Mouse (Mus musculus): ENCODE data around the gene Enam. TPM values are rescaled to one million over a fixed set of nuclear protein-coding genes. Genes with fewer than 3 reads are reported as not detected.

Gene Enam
- polyA plus RNA-seq (2014; fragmentation: Nextera tagmentation; extraction: Ambion mirVana) = not detected in 2 replicates

- Histone ChIP-seq H3K9ac (ENCODE audit: low read depth, low read length) (no peak within 1 kb of the TSS), H3K4me2 (replicated peaks; ENCODE audit: low read depth, low read length) (no peak within 1 kb of the TSS), H3K27me3 (ENCODE audit: control insufficient read depth, insufficient read depth, low read length) (no peaks in the 10 kb centered on the region), H3K4me3 (ENCODE audit: low read length) (no peak within 1 kb of the TSS), H3K36me3 (ENCODE audit: control insufficient read depth, insufficient read depth, low read length) (no peaks in the 10 kb centered on the region), H3K9me3 (ENCODE audit: control insufficient read depth, low read length) (no peaks in the 10 kb centered on the region), H3K27ac (ENCODE audit: low read depth, low read length) (no peak within 1 kb of the TSS), H3K4me1 (ENCODE audit: control insufficient read depth, insufficient read depth, low read length) (no peaks in the 10 kb centered on the region)
- ATAC-seq (ENCODE audit: low FRiP score, low TSS enrichment) = no peak
Observed at GRCm38 (mm10) chr5:88487675-88488074, at the start of gene Enam. Gene Enam, plus strand, starts transcription at chr5:88487975.

DNA sequence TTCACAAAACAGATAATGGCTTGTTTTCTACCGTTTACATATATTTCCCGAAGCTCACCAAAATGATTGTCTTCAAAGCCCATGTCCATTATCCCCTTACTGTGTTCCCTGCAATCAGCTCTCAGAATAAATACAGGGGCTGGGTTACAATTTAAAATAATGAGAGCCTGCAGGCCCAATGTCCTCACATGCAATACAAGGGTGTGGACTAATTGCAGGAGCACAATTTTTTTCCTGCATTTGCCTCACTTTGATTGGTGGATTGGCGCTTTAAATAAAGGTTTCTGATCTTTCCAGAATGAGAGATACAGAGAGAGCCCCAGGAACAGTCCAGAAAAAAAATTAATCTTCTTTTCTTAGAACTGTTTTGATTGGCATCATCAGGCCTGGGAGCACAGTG is 32.1 kb upstream of the Enam start, which contains the start of gene Ambn:
Gene Ambn, plus strand, starts transcription at position 301 of the 400 bp plus-strand sequence.
- WGBS = 91% methylated on average over 3 of the region's 3 CpGs
- ATAC-seq (ENCODE audit: low FRiP score, low TSS enrichment) = no peak
- H3K4me1 ChIP-seq (ENCODE audit: control insufficient read depth, insufficient read depth, low read length) = no peaks in the 10 kb centered on the region

DNA sequence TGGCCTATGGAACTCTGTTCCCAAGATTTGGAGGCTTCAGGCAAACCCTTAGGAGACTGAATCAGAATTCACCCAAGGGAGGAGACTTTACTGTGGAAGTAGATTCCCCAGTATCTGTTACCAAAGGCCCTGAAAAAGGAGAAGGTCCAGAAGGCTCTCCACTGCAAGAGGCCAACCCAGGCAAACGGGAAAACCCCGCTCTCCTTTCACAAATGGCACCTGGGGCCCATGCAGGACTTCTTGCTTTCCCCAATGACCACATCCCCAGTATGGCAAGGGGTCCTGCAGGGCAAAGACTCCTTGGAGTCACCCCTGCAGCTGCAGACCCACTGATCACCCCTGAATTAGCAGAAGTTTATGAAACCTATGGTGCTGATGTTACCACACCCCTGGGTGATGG is 20.3 kb upstream of the Enam start:
- Histone ChIP-seq H3K4me1 (ENCODE audit: control insufficient read depth, insufficient read depth, low read length) (no peaks in the 10 kb centered on the region), H3K27ac (ENCODE audit: low read depth, low read length) (no peak overlapping the region), H3K27me3 (ENCODE audit: control insufficient read depth, insufficient read depth, low read length) (no peaks in the 10 kb centered on the region), H3K4me2 (replicated peaks; ENCODE audit: low read depth, low read length) (no peak overlapping the region), H3K4me3 (ENCODE audit: low read length) (no peak overlapping the region), H3K9me3 (ENCODE audit: control insufficient read depth, low read length) (no peaks in the 10 kb centered on the region), H3K36me3 (ENCODE audit: control insufficient read depth, insufficient read depth, low read length) (no peaks in the 10 kb centered on the region), H3K9ac (ENCODE audit: low read depth, low read length) (no peak overlapping the region)
- WGBS = 90% methylated on average over 2 of the region's 2 CpGs
- no peak for ATAC-seq (ENCODE audit: low FRiP score, low TSS enrichment)

More for the DNA sequence above, 32.1 kb upstream of the Enam start, which contains the start of gene Ambn:
- Histone ChIP-seq H3K4me3 (ENCODE audit: low read length) (no peak within 1 kb of the TSS), H3K9me3 (ENCODE audit: control insufficient read depth, low read length) (no peaks in the 10 kb centered on the region), H3K4me2 (replicated peaks; ENCODE audit: low read depth, low read length) (no peak within 1 kb of the TSS), H3K9ac (ENCODE audit: low read depth, low read length) (no peak within 1 kb of the TSS), H3K36me3 (ENCODE audit: control insufficient read depth, insufficient read depth, low read length) (no peaks in the 10 kb centered on the region), H3K27ac (ENCODE audit: low read depth, low read length) (no peak within 1 kb of the TSS), H3K27me3 (ENCODE audit: control insufficient read depth, insufficient read depth, low read length) (no peaks in the 10 kb centered on the region)

GRCm38 (mm10) chr5:88468807-88469704 is 18.7 kb upstream of the Enam start:
- H3K4me1 ChIP-seq (ENCODE audit: control insufficient read depth, insufficient read depth, low read length) = no peaks in the 10 kb centered on the region
- WGBS = 86% methylated on average over 4 of the region's 4 CpGs

GRCm38 (mm10) chr5:88489004-88489403 is 1.2 kb downstream of the Enam start:
- H3K4me3 ChIP-seq (ENCODE audit: low read length) = no peak overlapping the region
- H3K4me2 ChIP-seq (replicated peaks; ENCODE audit: low read depth, low read length) = no peak overlapping the region
- H3K36me3 ChIP-seq (ENCODE audit: control insufficient read depth, insufficient read depth, low read length) = no peaks in the 10 kb centered on the region
- no peak for ATAC-seq (ENCODE audit: low FRiP score, low TSS enrichment)
- H3K9me3 ChIP-seq (ENCODE audit: control insufficient read depth, low read length) = no peaks in the 10 kb centered on the region
- no peak overlapping the region for H3K27ac ChIP-seq (ENCODE audit: low read depth, low read length)
- H3K9ac ChIP-seq (ENCODE audit: low read depth, low read length) = no peak overlapping the region
- WGBS = 72% methylated on average over 2 of the region's 2 CpGs
- no peaks in the 10 kb centered on the region for H3K27me3 ChIP-seq (ENCODE audit: control insufficient read depth, insufficient read depth, low read length)
- no peaks in the 10 kb centered on the region for H3K4me1 ChIP-seq (ENCODE audit: control insufficient read depth, insufficient read depth, low read length)

More at GRCm38 (mm10) chr5:88468807-88469704, 18.7 kb upstream of the Enam start:
- Histone ChIP-seq H3K9ac (ENCODE audit: low read depth, low read length) (no peak overlapping the region), H3K4me3 (ENCODE audit: low read length) (no peak overlapping the region), H3K4me2 (replicated peaks; ENCODE audit: low read depth, low read length) (no peak overlapping the region), H3K9me3 (ENCODE audit: control insufficient read depth, low read length) (no peaks in the 10 kb centered on the region), H3K36me3 (ENCODE audit: control insufficient read depth, insufficient read depth, low read length) (no peaks in the 10 kb centered on the region), H3K27ac (ENCODE audit: low read depth, low read length) (no peak overlapping the region), H3K27me3 (ENCODE audit: control insufficient read depth, insufficient read depth, low read length) (no peaks in the 10 kb centered on the region)
- ATAC-seq (ENCODE audit: low FRiP score, low TSS enrichment) = no peak

GRCm38 (mm10) chr5:88491111-88491510 is 3.3 kb downstream of the Enam start:
- Histone ChIP-seq H3K9me3 (ENCODE audit: control insufficient read depth, low read length) (no peaks in the 10 kb centered on the region), H3K36me3 (ENCODE audit: control insufficient read depth, insufficient read depth, low read length) (no peaks in the 10 kb centered on the region), H3K4me1 (ENCODE audit: control insufficient read depth, insufficient read depth, low read length) (no peaks in the 10 kb centered on the region), H3K27ac (ENCODE audit: low read depth, low read length) (no peak overlapping the region), H3K4me2 (replicated peaks; ENCODE audit: low read depth, low read length) (no peak overlapping the region), H3K4me3 (ENCODE audit: low read length) (no peak overlapping the region), H3K27me3 (ENCODE audit: control insufficient read depth, insufficient read depth, low read length) (no peaks in the 10 kb centered on the region), H3K9ac (ENCODE audit: low read depth, low read length) (no peak overlapping the region)
- WGBS = 84% methylated on average over 5 of the region's 5 CpGs
- no peak for ATAC-seq (ENCODE audit: low FRiP score, low TSS enrichment)

- Histone ChIP-seq H3K4me1 (ENCODE audit: control insufficient read depth, insufficient read depth, low read length) (no peaks in the 10 kb centered on the region), H3K9ac (ENCODE audit: low read depth, low read length) (no peak overlapping the region), H3K4me2 (replicated peaks; ENCODE audit: low read depth, low read length) (no peak overlapping the region), H3K9me3 (ENCODE audit: control insufficient read depth, low read length) (no peaks in the 10 kb centered on the region), H3K36me3 (ENCODE audit: control insufficient read depth, insufficient read depth, low read length) (no peaks in the 10 kb centered on the region), H3K27me3 (ENCODE audit: control insufficient read depth, insufficient read depth, low read length) (no peaks in the 10 kb centered on the region), H3K4me3 (ENCODE audit: low read length) (no peak overlapping the region), H3K27ac (ENCODE audit: low read depth, low read length) (no peak overlapping the region)
- ATAC-seq (ENCODE audit: low FRiP score, low TSS enrichment) = no peak
- WGBS = 87% methylated on average over 3 of the region's 3 CpGs
Observed at GRCm38 (mm10) chr5:88499781-88500180, 12.0 kb downstream of the Enam start.

DNA sequence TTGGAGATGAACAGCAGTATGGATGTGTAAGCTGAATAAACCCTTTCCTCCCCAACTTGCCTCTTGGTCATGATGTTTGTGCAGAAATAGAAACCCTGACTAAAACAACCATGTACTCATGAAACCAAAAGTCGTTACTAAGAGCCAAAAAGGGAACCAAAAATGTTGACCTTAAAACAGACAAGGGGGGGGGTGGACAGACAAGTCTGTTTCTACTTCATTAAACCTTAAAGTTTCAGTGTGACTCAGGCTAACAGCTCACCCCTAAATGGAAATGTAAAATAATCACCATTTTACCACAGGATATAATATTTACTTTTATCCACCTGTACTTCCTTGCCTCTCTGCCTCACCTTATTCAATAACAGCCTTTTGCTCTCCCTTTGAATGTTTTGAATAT is 20.8 kb downstream of the Enam start:
- Histone ChIP-seq H3K4me3 (ENCODE audit: low read length) (no peak overlapping the region), H3K36me3 (ENCODE audit: control insufficient read depth, insufficient read depth, low read length) (no peaks in the 10 kb centered on the region), H3K4me2 (replicated peaks; ENCODE audit: low read depth, low read length) (no peak overlapping the region), H3K9me3 (ENCODE audit: control insufficient read depth, low read length) (no peaks in the 10 kb centered on the region), H3K27ac (ENCODE audit: low read depth, low read length) (no peak overlapping the region), H3K27me3 (ENCODE audit: control insufficient read depth, insufficient read depth, low read length) (no peaks in the 10 kb centered on the region), H3K9ac (ENCODE audit: low read depth, low read length) (no peak overlapping the region), H3K4me1 (ENCODE audit: control insufficient read depth, insufficient read depth, low read length) (no peaks in the 10 kb centered on the region)
- no peak for ATAC-seq (ENCODE audit: low FRiP score, low TSS enrichment)
- WGBS = 53% methylated on average over 1 of the region's 1 CpGs

DNA sequence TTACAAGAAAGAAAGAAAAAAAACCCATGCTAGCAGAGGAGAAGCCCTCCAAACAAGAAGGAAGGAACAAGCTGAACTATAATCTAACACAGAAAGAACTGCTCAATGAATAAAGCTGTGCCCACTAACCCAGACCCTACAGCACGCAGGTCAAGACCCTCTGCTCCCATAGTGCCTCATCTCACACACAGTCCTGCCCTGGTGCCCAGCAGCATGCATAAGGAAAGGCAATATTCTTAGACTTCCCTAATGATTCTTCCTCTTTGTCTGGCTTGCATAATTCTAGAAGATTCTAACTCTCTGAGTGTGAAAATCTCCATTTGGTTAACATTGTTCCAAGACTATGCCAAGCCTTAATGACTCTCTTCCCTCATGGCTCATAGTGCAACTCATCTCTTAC is 21.2 kb downstream of the Enam start:
- WGBS = 94% methylated on average over 1 of the region's 1 CpGs
- no peak for ATAC-seq (ENCODE audit: low FRiP score, low TSS enrichment)

More for the DNA sequence above, 21.2 kb downstream of the Enam start:
- no peaks in the 10 kb centered on the region for H3K9me3 ChIP-seq (ENCODE audit: control insufficient read depth, low read length)
- no peaks in the 10 kb centered on the region for H3K27me3 ChIP-seq (ENCODE audit: control insufficient read depth, insufficient read depth, low read length)
- H3K4me3 ChIP-seq (ENCODE audit: low read length) = no peak overlapping the region
- H3K9ac ChIP-seq (ENCODE audit: low read depth, low read length) = no peak overlapping the region
- H3K27ac ChIP-seq (ENCODE audit: low read depth, low read length) = no peak overlapping the region
- H3K4me2 ChIP-seq (replicated peaks; ENCODE audit: low read depth, low read length) = no peak overlapping the region
- H3K4me1 ChIP-seq (ENCODE audit: control insufficient read depth, insufficient read depth, low read length) = no peaks in the 10 kb centered on the region
- H3K36me3 ChIP-seq (ENCODE audit: control insufficient read depth, insufficient read depth, low read length) = no peaks in the 10 kb centered on the region

Measured in kidney, embryonic 14.5 days (tissue).